Mouse (Mus musculus) brain, embryonic 14.5 days (tissue): ENCODE measurements around the gene Sike1.

Source experiments
- CTCF ChIP-seq: fragments of 200-500 bp; IDR thresholded peaks from 2 replicates; pipeline ENCODE4 v1.5.1; 2012; ENCODE audit warnings: inconsistent platforms, mild to moderate bottlenecking, moderate library complexity, borderline replicate concordance; ENCODE audit not compliant: insufficient read depth, insufficient read length; ENCODE audit errors: extremely low read depth
- POLR2A ChIP-seq: fragments of 200-500 bp; IDR thresholded peaks from 2 replicates; pipeline ENCODE4 v1.6.1; 2012; ENCODE audit warnings: mild to moderate bottlenecking, inconsistent platforms, borderline replicate concordance; ENCODE audit not compliant: poor library complexity, insufficient read depth, insufficient read length, severe bottlenecking; ENCODE audit errors: extremely low read depth

DNA sequence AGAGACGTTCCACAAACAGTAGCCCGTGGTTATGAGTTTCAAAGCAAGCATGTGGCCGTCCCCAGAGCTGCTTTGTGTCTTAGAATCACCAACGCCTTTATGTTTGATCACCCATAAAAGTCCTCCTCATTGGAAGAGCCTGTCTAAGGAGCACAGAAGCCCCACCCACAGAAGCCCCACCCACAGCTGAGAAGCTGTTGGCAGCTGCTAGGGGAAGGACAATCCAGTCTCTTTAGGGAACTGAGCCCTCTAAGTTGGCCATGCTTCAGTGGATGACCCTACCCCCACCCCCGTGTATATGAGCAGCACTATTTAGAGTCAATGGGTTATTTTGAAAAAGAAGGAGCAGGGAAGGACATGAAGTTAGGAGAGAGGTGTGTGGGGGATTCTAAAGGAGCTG, 48.6 kb upstream of the Sike1 start:
- TF ChIP-seq POLR2A (no peak), CTCF (no peak)
